Mouse (Mus musculus) forebrain, postnatal 0 days (tissue): ENCODE results near the gene Pitpnc1. TPM values are rescaled to one million over a fixed set of nuclear protein-coding genes. Genes with fewer than 3 reads are reported as not detected.

Experiments
- ATAC-seq: fragments of 200-750 bp; cut with Nextera tagmentation; 2 replicates; pipeline ENCODE4 v1.8.0; 2017; ENCODE audit warnings: mild to moderate bottlenecking, moderate library complexity
- DNase-seq: peaks from one replicate; pipeline ENCODE4 v3.0.0-alpha.2; 2015
- H3K27ac ChIP-seq: fragments of 300-500 bp; sonication (generic); 2 replicates; pipeline ENCODE4 v1.5.1; 2014; ENCODE audit warnings: low read depth, mild to moderate bottlenecking, antibody characterized with exemption, low read length, moderate library complexity, mixed read lengths
- H3K27me3 ChIP-seq: fragments of 300-500 bp; sonication (generic); 2 replicates; pipeline ENCODE4 v1.6.1; 2014; ENCODE audit warnings: mild to moderate bottlenecking, low read length, mixed read lengths; ENCODE audit not compliant: insufficient read depth
- H3K36me3 ChIP-seq: fragments of 300-500 bp; sonication (generic); 2 replicates; pipeline ENCODE4 v1.6.1; 2014; ENCODE audit warnings: mild to moderate bottlenecking, moderate library complexity; ENCODE audit not compliant: insufficient read depth
- H3K4me1 ChIP-seq: fragments of 300-500 bp; sonication (generic); 2 replicates; pipeline ENCODE4 v1.6.1; 2014; ENCODE audit warnings: antibody characterized with exemption; ENCODE audit not compliant: insufficient read depth
- H3K4me2 ChIP-seq: fragments of 300-500 bp; sonication (generic); 2 replicates; pipeline ENCODE4 v1.6.1; 2014; ENCODE audit warnings: low read depth, mild to moderate bottlenecking, moderate library complexity
- H3K4me3 ChIP-seq: fragments of 300-500 bp; sonication (generic); 2 replicates; pipeline ENCODE4 v1.5.1; 2014; ENCODE audit warnings: low read depth, low read length, mixed read lengths
- H3K9ac ChIP-seq: fragments of 300-500 bp; sonication (generic); 2 replicates; pipeline ENCODE4 v1.6.1; 2014; ENCODE audit warnings: mild to moderate bottlenecking
- H3K9me3 ChIP-seq: fragments of 300-500 bp; sonication (generic); 2 replicates; pipeline ENCODE4 v1.6.1; 2016; ENCODE audit warnings: low read length
- CTCF ChIP-seq: sonication (generic); IDR thresholded peaks from 2 replicates; pipeline ENCODE4 v1.5.1; 2016; ENCODE audit warnings: antibody characterized with exemption, control low read depth, low read depth
- WGBS: fragments of 180-500 bp; shearing (Covaris S2); extraction: QIAGEN DNeasy Blood & Tissue Kit; methylation state at CpG from one replicate; pipeline ENCODE4 v1.1.7; 2014; 5-methylcytosine and 5-hydroxymethylcytosine counted together
- polyA plus RNA-seq: library from polyadenylated mRNA; unstranded; fragments of >200 nt; fragmentation: Nextera tagmentation; extraction: Ambion mirVana; gene quantifications from 2 replicates; pipeline ENCODE4 v1.2.1, GENCODE M21; 2015
- total RNA-seq: library from RNA; depleted of rRNA; stranded (reverse); fragments of >200 nt; gene quantifications from 2 replicates; pipeline ENCODE4 v1.2.3, GENCODE M21; 2014

Gene Pitpnc1
- total and polyA plus RNA-seq, 2 experiments from 2014 or later: 47.6 to 49.1 TPM

- no peak for TF ChIP-seq CTCF
- no peak overlapping the region for H3K27ac ChIP-seq
- 47% methylated on average over 5 of the region's 5 CpGs for WGBS
- peaks cover 10% of the 10 kb centered on the region for H3K4me1 ChIP-seq
- H3K27me3 ChIP-seq: no peaks in the 10 kb centered on the region
- no peak for DNase-seq
- H3K4me2 ChIP-seq: no peak overlapping the region
- H3K4me3 ChIP-seq: no peak overlapping the region
- no peak for ATAC-seq
- H3K9me3 ChIP-seq: no peaks in the 10 kb centered on the region
- H3K36me3 ChIP-seq: no peaks in the 10 kb centered on the region
- H3K9ac ChIP-seq: no peak overlapping the region
Observed at GRCm38 (mm10) chr11:107421751-107422355, 48.6 kb downstream of the Pitpnc1 start.

- TF ChIP-seq CTCF: no peak
- Histone ChIP-seq H3K4me2 (no peak overlapping the region), H3K9me3 (no peaks in the 10 kb centered on the region), H3K9ac (no peak overlapping the region), H3K4me1 (peaks cover 23% of the 10 kb centered on the region), H3K36me3 (no peaks in the 10 kb centered on the region), H3K27ac (peak overlapping the region; percentile 60), H3K27me3 (no peaks in the 10 kb centered on the region), H3K4me3 (no peak overlapping the region)
- ATAC-seq (peak; percentile 51; the same call in 1 of the 2 replicates), DNase-seq (peak; percentile 43)
- WGBS: 9% methylated on average over 7 of the region's 7 CpGs
Observed at GRCm38 (mm10) chr11:107419925-107420324, 50.6 kb downstream of the Pitpnc1 start.

- Histone ChIP-seq H3K4me2 (peak overlapping the region; percentile 25), H3K27me3 (no peaks in the 10 kb centered on the region), H3K27ac (peak overlapping the region; percentile 80), H3K9me3 (no peaks in the 10 kb centered on the region), H3K4me1 (peaks cover 30% of the 10 kb centered on the region), H3K9ac (no peak overlapping the region), H3K4me3 (no peak overlapping the region), H3K36me3 (no peaks in the 10 kb centered on the region)
- 18% methylated on average over 14 of the region's 14 CpGs for WGBS
- ATAC-seq (peak; percentile 45), DNase-seq (peak; percentile 44)
- TF ChIP-seq CTCF: no peak
Observed at GRCm38 (mm10) chr11:107417041-107417583, 53.4 kb downstream of the Pitpnc1 start.

GRCm38 (mm10) chr11:107416561-107416926 lies 54.0 kb downstream of the Pitpnc1 start:
- Histone ChIP-seq H3K4me2 (peak overlapping the region; percentile 25), H3K9me3 (no peaks in the 10 kb centered on the region), H3K27ac (peak overlapping the region; percentile 80), H3K27me3 (no peaks in the 10 kb centered on the region), H3K36me3 (no peaks in the 10 kb centered on the region), H3K9ac (no peak overlapping the region), H3K4me3 (no peak overlapping the region), H3K4me1 (peaks cover 30% of the 10 kb centered on the region)
- TF ChIP-seq CTCF: no peak
- DNase-seq (peak; percentile 75), ATAC-seq (peak; percentile 69)
- 6% methylated on average over 4 of the region's 4 CpGs for WGBS

GRCm38 (mm10) chr11:107415901-107416560 lies 54.5 kb downstream of the Pitpnc1 start:
- no peak for TF ChIP-seq CTCF
- Histone ChIP-seq H3K36me3 (no peaks in the 10 kb centered on the region), H3K4me2 (peak overlapping the region; percentile 25), H3K9ac (no peak overlapping the region), H3K4me3 (no peak overlapping the region), H3K27me3 (no peaks in the 10 kb centered on the region), H3K9me3 (no peaks in the 10 kb centered on the region), H3K27ac (peak overlapping the region; percentile 80), H3K4me1 (peaks cover 30% of the 10 kb centered on the region)
- ATAC-seq (no peak), DNase-seq (no peak)
- WGBS: 21% methylated on average over 10 of the region's 10 CpGs

- peak; percentile 47 for DNase-seq
- no peak for TF ChIP-seq CTCF
- Histone ChIP-seq H3K27ac (peak overlapping the region; percentile 59), H3K27me3 (no peaks in the 10 kb centered on the region), H3K4me1 (peaks cover 30% of the 10 kb centered on the region), H3K4me2 (peak overlapping the region; percentile 8; the same call in 1 of the 2 replicates), H3K4me3 (no peak overlapping the region), H3K9ac (no peak overlapping the region), H3K9me3 (no peaks in the 10 kb centered on the region), H3K36me3 (no peaks in the 10 kb centered on the region)
- 38% methylated on average over 11 of the region's 11 CpGs for WGBS
- ATAC-seq: no peak
Observed at GRCm38 (mm10) chr11:107414996-107415747, 55.3 kb downstream of the Pitpnc1 start.
